Mouse (Mus musculus) embryonic facial prominence, embryonic 11.5 days (tissue): Measurements from ENCODE around the gene Vav2. TPM values are rescaled to one million over a fixed set of nuclear protein-coding genes. Genes with fewer than 3 reads are reported as not detected.

Experiments
- ATAC-seq: fragments of 200-750 bp; cut with Nextera tagmentation; replicated peaks from 2 replicates; pipeline ENCODE4 v1.8.0; 2017; ENCODE audit warnings: low read depth; ENCODE audit not compliant: insufficient number of reproducible peaks, low FRiP score, low TSS enrichment
- DNase-seq: peaks from one replicate; pipeline ENCODE4 v3.0.0-alpha.2; 2015; ENCODE audit warnings: low spot score
- H3K27ac ChIP-seq: fragments of 300-500 bp; sonication (generic); replicated peaks from 2 replicates; pipeline ENCODE4 v1.5.1; 2014; ENCODE audit warnings: mild to moderate bottlenecking, low read depth, low read length, control low read depth
- H3K27me3 ChIP-seq: fragments of 300-500 bp; sonication (generic); 2 replicates; pipeline ENCODE4 v1.6.1; 2014; ENCODE audit warnings: mild to moderate bottlenecking, low read length, moderate library complexity, mixed read lengths; ENCODE audit not compliant: control insufficient read depth, insufficient read depth
- H3K36me3 ChIP-seq: fragments of 300-500 bp; sonication (generic); replicated peaks from 2 replicates; pipeline ENCODE4 v1.6.1; 2014; ENCODE audit warnings: low read depth, mild to moderate bottlenecking, low read length, moderate library complexity, mixed read lengths; ENCODE audit not compliant: control insufficient read depth, insufficient read depth
- H3K4me1 ChIP-seq: fragments of 300-500 bp; sonication (generic); 2 replicates; pipeline ENCODE4 v1.6.1; 2014; ENCODE audit warnings: low read length, mixed read lengths; ENCODE audit not compliant: control insufficient read depth, insufficient read depth
- H3K4me2 ChIP-seq: fragments of 300-500 bp; sonication (generic); 2 replicates; pipeline ENCODE4 v1.6.1; 2014; ENCODE audit warnings: low read depth, mild to moderate bottlenecking, control low read depth, low read length, moderate library complexity
- H3K4me3 ChIP-seq: fragments of 300-500 bp; sonication (generic); 2 replicates; pipeline ENCODE4 v1.5.1; 2014; ENCODE audit warnings: low read depth, low read length, control low read depth
- H3K9ac ChIP-seq: fragments of 300-500 bp; sonication (generic); replicated peaks from 2 replicates; pipeline ENCODE4 v1.6.1; 2014; ENCODE audit warnings: mild to moderate bottlenecking, control low read depth, low read length
- H3K9me3 ChIP-seq: fragments of 300-500 bp; sonication (generic); replicated peaks from 2 replicates; pipeline ENCODE4 v1.6.1; 2016; ENCODE audit warnings: mild to moderate bottlenecking, low read length, inconsistent platforms, mixed read lengths; ENCODE audit not compliant: control insufficient read depth
- WGBS: fragments of 180-500 bp; shearing (Covaris S2); extraction: QIAGEN DNeasy Blood & Tissue Kit; methylation state at CpG from one replicate; pipeline ENCODE4 v1.1.7; 2014; 5-methylcytosine and 5-hydroxymethylcytosine counted together
- polyA plus RNA-seq: library from polyadenylated mRNA; unstranded; fragments of >200 nt; fragmentation: Nextera tagmentation; extraction: Ambion mirVana; gene quantifications from 2 replicates; pipeline ENCODE4 v1.2.1, GENCODE M21; 2014

Gene Vav2
- polyA plus RNA-seq, 1 experiment from 2014 or later: 5.2 TPM

DNA sequence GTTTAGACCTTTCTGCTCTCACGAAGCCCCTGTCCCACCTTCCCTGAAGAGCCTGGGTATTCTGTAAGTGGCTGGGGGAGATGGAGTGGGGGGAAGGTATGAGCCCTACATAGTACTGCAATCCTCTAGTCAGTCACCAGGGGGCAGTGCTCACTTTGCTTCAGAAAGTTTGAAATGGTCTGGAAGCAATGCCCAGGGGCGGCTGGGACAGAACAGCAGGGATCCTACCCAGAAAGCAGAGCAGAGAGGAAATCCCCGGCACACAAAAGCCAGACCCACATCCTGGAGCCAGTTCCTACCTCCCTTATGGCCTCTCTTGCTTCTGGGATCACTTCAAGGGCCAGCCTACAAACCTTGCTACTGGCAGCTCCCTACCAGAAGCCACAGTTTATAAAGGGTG, 137.8 kb downstream of the Vav2 start:
- ATAC-seq: no peak; the same call in 1 of the 2 replicates
- no peaks in the 10 kb centered on the region; the same call in 1 of the 2 replicates for H3K4me1 ChIP-seq
- H3K36me3 ChIP-seq: no peaks in the 10 kb centered on the region; the same call in 1 of the 2 replicates
- H3K27me3 ChIP-seq: no peaks in the 10 kb centered on the region; the same call in 1 of the 2 replicates
- H3K4me2 ChIP-seq: no peak overlapping the region
- DNase-seq: peak; percentile 91
- no peak overlapping the region for H3K9ac ChIP-seq
- 0 out of 2 replicates have a peak overlapping the region, but pooled peaks have one; percentile 6 for H3K27ac ChIP-seq
- H3K9me3 ChIP-seq: no peaks in the 10 kb centered on the region
- 9% methylated on average over 3 of the region's 3 CpGs for WGBS
- H3K4me3 ChIP-seq: no peak overlapping the region

DNA sequence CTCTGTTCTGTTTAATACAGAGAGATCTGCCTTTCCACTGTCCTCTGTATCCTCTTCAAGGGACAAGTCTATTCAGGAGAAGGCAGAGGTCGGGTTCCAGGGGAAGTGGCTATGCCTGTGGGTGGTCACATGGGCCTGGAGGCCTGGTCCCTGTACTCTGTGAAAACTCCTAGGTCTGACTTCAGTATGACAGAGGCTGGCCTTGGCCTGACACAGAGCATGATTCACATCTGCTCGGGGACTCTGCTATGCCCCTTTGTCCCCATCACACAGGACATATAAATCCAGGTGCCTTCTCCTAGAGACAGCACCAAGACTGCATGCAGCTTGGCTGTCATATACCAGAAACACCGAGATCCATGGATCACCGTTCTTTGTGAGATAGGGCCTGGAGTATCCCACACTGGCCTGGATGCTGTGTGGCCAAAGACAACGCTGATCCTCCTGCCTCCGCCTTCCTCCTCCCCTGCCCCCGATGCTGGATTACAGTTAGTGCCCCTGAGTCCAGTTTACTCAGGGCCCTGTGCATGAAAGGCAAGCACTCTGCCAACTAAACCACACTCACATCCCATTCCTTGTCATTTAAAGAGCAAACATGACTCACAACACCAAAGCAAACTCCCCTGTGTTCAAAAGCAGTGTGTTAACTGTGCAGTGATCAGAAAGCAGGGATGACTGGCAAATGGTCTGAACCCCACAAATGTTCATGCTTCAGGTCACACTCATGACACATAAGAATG, 139.7 kb downstream of the Vav2 start:
- H3K9me3 ChIP-seq: no peaks in the 10 kb centered on the region
- WGBS: 71% methylated on average over 7 of the region's 7 CpGs
- no peak overlapping the region for H3K4me2 ChIP-seq
- H3K36me3 ChIP-seq: no peaks in the 10 kb centered on the region; the same call in 1 of the 2 replicates
- H3K27me3 ChIP-seq: no peaks in the 10 kb centered on the region; the same call in 1 of the 2 replicates
- H3K27ac ChIP-seq: no peak overlapping the region
- DNase-seq (no peak), ATAC-seq (no peak)
- no peak overlapping the region for H3K4me3 ChIP-seq
- no peaks in the 10 kb centered on the region; the same call in 1 of the 2 replicates for H3K4me1 ChIP-seq
- no peak overlapping the region for H3K9ac ChIP-seq

DNA sequence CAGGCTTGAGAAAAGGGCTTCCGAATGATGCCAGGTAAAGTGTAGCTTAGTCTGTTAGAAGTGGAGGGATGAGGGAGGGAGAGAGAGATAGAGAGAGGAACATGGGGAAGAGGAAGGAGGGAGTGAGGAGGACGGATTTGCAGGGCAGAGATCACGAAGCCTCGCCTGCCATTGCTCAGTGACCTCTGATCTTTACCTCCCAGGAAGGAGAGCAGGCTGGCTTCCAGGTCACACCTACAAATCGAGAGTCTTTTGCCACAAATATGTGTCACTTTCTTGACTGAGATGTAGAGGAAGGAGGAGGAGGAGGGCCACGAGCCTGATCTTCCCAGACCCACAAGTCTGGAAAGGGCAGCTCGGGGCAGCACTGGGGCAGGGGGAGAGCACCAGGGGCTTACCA, 142.4 kb downstream of the Vav2 start:
- ATAC-seq (no peak), DNase-seq (no peak)
- no peaks in the 10 kb centered on the region; the same call in 1 of the 2 replicates for H3K27me3 ChIP-seq
- no peak overlapping the region for H3K9ac ChIP-seq
- H3K27ac ChIP-seq: no peak overlapping the region
- no peak overlapping the region for H3K4me3 ChIP-seq
- H3K4me2 ChIP-seq: no peak overlapping the region
- H3K36me3 ChIP-seq: no peaks in the 10 kb centered on the region; the same call in none of the 2 replicates
- WGBS: 60% methylated on average over 7 of the region's 7 CpGs
- H3K9me3 ChIP-seq: no peaks in the 10 kb centered on the region
- no peaks in the 10 kb centered on the region; the same call in 1 of the 2 replicates for H3K4me1 ChIP-seq

DNA sequence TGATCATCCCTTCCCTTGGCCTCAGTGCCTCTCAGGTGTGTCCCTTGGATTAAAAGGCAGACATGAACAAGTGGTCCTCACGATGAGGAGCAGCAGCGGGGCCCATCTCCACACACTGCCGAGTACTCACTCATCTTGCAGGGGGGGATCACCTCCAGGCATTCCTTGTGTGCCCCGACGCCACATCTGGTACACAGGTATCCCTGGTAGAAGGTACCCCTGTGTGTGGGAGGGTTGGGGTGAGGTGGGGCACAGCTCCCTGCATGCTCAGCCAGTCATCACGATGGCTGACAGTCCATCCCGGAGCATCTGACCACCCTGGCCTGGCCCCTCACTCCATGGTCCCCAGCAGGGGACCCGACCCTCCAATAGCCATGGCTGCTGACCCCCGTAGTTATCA, 145.1 kb downstream of the Vav2 start:
- 90% methylated on average over 9 of the region's 9 CpGs for WGBS
- no peak overlapping the region for H3K4me2 ChIP-seq
- no peaks in the 10 kb centered on the region for H3K27me3 ChIP-seq
- ATAC-seq (no peak), DNase-seq (no peak)
- no peaks in the 10 kb centered on the region for H3K4me1 ChIP-seq
- H3K9ac ChIP-seq: no peak overlapping the region
- H3K36me3 ChIP-seq: peaks cover 3% of the 10 kb centered on the region
- H3K4me3 ChIP-seq: no peak overlapping the region
- no peak overlapping the region for H3K27ac ChIP-seq
- H3K9me3 ChIP-seq: no peaks in the 10 kb centered on the region

DNA sequence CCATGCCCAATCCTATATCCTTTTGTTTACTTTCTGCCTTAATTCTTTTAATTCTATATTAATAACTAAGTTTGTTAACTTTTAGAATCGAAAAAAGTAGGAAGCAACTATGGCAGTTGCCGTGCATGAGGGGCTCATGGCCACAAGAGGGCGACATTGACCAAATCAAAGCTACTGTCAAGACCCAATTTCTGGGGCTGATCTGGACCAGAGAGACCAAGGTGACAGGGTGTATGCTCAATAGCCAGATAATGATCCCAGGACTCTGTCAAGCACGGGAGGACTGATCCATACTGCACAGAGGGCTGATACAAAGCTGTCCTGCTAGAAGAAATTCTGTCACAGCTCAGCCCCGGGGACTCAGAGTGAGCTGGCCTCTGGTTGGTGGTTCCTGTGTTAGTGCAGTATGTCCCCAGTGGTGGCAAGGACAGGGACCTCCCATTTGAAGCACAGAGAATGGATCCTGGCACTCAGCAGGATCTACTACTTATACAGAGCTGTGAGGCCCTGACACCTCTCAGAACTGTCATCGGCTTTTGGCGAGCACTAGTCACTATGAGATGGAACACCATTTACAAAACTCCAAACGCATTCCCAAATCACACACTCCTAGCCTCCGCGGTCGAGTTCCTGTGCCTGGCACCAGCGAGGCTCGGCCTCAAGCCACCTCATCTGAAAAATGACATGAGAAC, 145.8 kb downstream of the Vav2 start:
- no peak; the same call in 1 of the 2 replicates for ATAC-seq
- Histone ChIP-seq H3K36me3 (peaks cover 3% of the 10 kb centered on the region), H3K4me3 (no peak overlapping the region), H3K9ac (no peak overlapping the region), H3K27me3 (no peaks in the 10 kb centered on the region), H3K4me2 (no peak overlapping the region), H3K4me1 (no peaks in the 10 kb centered on the region), H3K27ac (no peak overlapping the region), H3K9me3 (no peaks in the 10 kb centered on the region)
- peak; percentile 81 for DNase-seq
- WGBS: 70% methylated on average over 13 of the region's 13 CpGs

DNA sequence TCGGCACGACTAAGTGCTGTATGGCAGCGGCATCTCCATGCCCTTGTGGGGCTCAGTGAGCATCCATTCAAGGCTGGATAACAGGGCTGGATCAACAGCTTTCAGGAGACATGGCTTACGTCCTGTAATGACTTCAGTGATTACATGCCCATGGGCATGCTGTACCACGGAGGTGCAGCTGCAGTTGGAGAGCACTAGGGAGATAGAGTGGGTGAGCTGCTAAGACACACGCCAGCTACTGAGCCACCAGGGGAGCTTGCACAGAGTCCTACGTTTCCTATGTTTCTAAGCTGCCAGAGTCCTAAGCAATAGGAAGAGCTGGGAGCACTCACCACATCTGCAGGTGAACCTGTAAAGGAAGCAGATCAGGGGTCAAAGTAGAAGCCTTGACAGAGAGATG, 148.0 kb downstream of the Vav2 start:
- no peak overlapping the region for H3K9ac ChIP-seq
- WGBS: 87% methylated on average over 7 of the region's 7 CpGs
- no peak for ATAC-seq
- no peak for DNase-seq
- no peaks in the 10 kb centered on the region for H3K4me1 ChIP-seq
- no peak overlapping the region for H3K4me2 ChIP-seq
- no peak overlapping the region for H3K4me3 ChIP-seq
- H3K36me3 ChIP-seq: peaks cover 9% of the 10 kb centered on the region
- no peaks in the 10 kb centered on the region for H3K9me3 ChIP-seq
- no peaks in the 10 kb centered on the region for H3K27me3 ChIP-seq
- H3K27ac ChIP-seq: no peak overlapping the region

DNA sequence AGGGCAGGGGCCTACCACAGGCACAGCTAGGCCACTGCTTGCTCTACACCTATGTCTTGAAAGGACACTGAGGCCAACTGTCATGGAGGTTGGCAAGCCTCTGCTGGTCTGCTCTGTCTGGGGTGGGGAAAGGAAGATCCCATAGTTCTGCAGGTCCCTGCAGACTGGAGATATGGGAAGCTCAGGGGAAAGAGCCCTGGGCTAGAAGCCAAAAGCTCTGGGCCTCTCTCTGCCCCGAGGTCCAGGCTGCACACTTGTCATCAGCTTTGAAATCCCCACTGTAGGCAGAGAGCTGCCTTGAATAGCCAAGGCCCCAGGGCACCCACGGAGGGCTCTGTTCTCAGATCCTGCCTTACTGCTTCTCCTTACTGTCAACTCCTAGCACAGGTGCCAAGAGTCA, 158.5 kb downstream of the Vav2 start:
- Histone ChIP-seq H3K27me3 (no peaks in the 10 kb centered on the region), H3K4me1 (no peaks in the 10 kb centered on the region), H3K36me3 (peaks cover 3% of the 10 kb centered on the region; the same call in 1 of the 2 replicates), H3K9ac (no peak overlapping the region), H3K4me2 (no peak overlapping the region), H3K9me3 (no peaks in the 10 kb centered on the region), H3K4me3 (no peak overlapping the region), H3K27ac (no peak overlapping the region)
- no peak for DNase-seq
- WGBS: 72% methylated on average over 2 of the region's 2 CpGs
- ATAC-seq: no peak

DNA sequence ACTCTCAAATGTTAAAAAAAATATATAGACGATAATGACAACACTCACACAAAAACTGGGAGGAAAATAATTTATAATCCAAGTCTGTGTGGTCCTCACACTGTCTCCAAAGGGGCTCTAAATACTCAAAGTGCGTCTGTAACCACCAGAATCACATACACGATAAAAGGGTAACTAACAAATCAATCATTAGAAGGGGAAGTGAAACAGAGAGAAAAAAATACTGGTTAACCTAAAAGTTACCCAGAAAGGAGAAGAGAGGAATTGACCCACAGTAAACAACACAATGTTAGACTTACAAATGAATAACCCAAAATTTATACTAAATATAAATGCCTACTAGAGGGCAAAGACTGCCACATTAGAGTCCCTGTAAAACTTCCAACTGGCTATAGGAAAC, 161.0 kb downstream of the Vav2 start:
- Histone ChIP-seq H3K4me3 (no peak overlapping the region), H3K27ac (no peak overlapping the region), H3K4me2 (no peak overlapping the region), H3K4me1 (no peaks in the 10 kb centered on the region), H3K9me3 (no peaks in the 10 kb centered on the region), H3K9ac (no peak overlapping the region), H3K36me3 (peaks cover 3% of the 10 kb centered on the region; the same call in 1 of the 2 replicates), H3K27me3 (no peaks in the 10 kb centered on the region)
- WGBS: 86% methylated on average over 3 of the region's 3 CpGs
- no peak for DNase-seq
- ATAC-seq: no peak
